Mouse (Mus musculus): Measurements from ENCODE around the gene Insl3.
A peak's percentile ranks its signal among the peaks of the same experiment; 100 is the strongest.
"Not testable (repeated sequence)": the region's sequence is repeated elsewhere in the genome, so short reads cannot be mapped to it uniquely, and the experiment has no call there.

Insl3 gene

DNA sequence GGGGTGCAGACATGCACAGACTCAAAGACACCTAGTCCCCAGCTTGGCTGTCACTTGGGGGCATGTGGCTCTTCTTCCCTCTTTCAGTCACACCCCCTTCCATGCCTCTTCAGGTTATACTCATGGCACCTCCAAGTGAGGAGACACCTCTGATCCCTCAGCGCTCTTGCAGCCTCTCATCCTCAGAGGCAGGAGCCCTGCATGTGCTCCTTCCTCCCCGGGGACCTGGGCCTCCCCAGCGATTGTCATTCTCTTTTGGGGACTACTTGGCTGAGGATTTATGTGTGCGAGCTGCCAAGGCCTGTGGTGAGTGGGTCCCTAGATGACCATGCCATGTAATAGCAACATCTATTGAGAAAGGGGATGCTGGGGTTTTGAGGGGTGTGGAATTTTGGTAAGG is 10.8 kb upstream of the Insl3 start:
- no peak for DNase-seq

- DNase-seq = no peak
These were observed 9.9 kb upstream of the Insl3 start for GRCm38 (mm10) chr8:71679116-71679515.

- DNase-seq = no peak
These were observed 9.4 kb upstream of the Insl3 start for GRCm38 (mm10) chr8:71679550-71680168.

- DNase-seq = peak; percentile 61
These were observed 8.5 kb upstream of the Insl3 start for GRCm38 (mm10) chr8:71680471-71680870.

- no peak for DNase-seq
These were observed 7.6 kb upstream of the Insl3 start for GRCm38 (mm10) chr8:71681369-71681915.

GRCm38 (mm10) chr8:71682832-71683231 is 6.2 kb upstream of the Insl3 start:
- DNase-seq = no peak

GRCm38 (mm10) chr8:71684701-71685100 is 4.3 kb upstream of the Insl3 start:
- no peak for DNase-seq

GRCm38 (mm10) chr8:71685573-71685972 is 3.4 kb upstream of the Insl3 start:
- no peak for DNase-seq

- no peak for DNase-seq
These were observed 2.8 kb upstream of the Insl3 start for GRCm38 (mm10) chr8:71686143-71686734.

GRCm38 (mm10) chr8:71687616-71688015 is 1.4 kb upstream of the Insl3 start:
- no peak for DNase-seq

DNA sequence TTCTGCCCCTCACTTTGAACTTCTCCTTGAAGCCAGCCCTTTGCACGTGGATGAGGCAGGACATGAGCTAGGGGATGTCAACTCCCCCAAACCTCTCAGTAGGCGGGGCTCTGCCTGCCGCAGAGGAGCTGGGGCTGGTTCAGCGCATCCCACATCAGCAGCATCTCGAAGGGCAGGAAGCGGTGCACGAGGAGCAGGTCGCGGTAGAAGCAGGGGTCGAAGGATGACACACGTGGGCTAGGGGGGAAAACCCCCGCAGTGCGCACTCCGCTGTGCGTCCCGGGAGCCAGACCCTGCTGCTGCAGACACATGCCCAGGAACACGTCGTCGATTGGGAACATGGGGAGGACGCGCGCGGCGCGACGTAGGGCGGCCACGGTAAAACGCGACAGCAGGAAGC is 3.5 kb downstream of the Insl3 start:
- no peak for DNase-seq

GRCm38 (mm10) chr8:71693166-71694041 is 4.4 kb downstream of the Insl3 start:
- DNase-seq = no peak

- DNase-seq = not testable (repeated sequence)
These were observed 6.4 kb downstream of the Insl3 start for GRCm38 (mm10) chr8:71695456-71695855.

DNA sequence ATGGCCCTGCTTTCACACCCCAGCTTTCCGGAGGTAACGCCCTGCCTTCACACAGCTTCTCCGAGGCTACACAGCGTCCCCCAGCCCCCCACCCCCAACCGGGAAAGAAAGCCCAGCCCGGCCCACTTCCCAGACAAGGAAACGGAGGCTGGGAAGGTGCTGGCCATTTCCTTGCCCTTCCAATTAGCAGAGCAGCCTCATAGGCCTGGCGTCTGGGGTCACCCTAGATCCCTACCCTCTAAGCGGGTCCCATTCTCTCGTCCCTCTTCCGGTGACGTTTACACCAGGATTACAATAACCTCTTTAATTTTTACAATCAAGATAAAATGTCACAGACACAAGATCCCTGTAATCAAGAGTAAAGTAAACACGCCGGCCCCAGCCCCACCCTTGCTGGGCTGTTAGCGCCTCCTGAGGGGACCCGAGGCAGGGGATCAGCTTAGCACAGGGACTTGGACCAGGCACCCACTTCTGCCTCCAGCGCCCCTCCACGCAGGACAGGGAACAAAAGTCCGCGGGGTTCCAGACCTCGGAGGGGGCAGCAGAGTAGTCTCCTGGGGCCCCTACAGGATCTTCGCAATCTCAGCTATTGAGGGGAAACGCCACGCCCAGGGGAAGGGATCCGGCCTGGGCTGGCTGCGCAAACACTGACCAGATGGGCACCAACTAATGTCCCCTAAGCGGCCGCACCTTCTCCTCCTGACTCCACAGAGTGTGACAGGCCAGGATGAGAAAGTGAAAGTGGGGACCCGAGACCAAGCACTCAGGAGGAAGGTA is 11.7 kb downstream of the Insl3 start:
- no peak for DNase-seq

DNA sequence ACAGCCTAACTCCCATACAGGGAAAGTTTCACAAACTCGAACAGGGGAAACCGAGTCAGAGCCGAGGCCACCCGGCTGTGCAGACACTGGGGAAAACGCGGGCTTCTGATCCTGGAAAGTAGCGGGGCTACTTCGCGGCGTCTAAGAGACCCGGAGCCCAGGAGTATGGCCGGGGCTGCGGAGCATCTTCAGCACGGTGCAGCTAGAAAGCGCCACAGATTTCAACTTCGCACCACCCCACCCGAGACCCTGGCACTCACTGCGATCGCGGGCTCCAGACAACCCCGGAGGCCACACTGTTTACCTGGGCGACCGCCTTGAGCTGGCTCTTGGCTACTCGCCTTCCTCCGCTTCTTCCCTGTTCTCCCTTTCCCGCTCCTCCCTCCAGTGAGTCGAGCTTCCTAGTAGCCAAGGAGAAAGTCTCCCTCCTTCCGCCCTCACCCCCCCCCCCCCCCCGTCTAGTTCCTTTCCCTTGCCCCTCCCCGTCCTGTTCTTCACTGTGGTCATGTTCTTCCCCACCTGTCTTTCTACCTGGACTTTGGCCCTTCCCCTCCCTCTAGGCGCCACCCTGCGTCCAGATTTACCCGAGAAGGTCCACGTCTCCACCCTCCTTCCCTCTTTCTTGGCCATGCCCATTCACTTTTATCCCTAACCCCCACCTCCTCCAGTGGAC is 12.5 kb downstream of the Insl3 start, which contains the start of gene B3gnt3:
TSS of gene B3gnt3 (minus strand) at position 376 of the 673 bp plus-strand sequence.
- DNase-seq = no peak

- DNase-seq = no peak
These were observed 13.0 kb downstream of the Insl3 start for GRCm38 (mm10) chr8:71702087-71702432.

GRCm38 (mm10) chr8:71702923-71703322 is 13.9 kb downstream of the Insl3 start:
- DNase-seq = no peak

GRCm38 (mm10) chr8:71703400-71703799 is 14.4 kb downstream of the Insl3 start:
- DNase-seq = not testable (repeated sequence)

DNA sequence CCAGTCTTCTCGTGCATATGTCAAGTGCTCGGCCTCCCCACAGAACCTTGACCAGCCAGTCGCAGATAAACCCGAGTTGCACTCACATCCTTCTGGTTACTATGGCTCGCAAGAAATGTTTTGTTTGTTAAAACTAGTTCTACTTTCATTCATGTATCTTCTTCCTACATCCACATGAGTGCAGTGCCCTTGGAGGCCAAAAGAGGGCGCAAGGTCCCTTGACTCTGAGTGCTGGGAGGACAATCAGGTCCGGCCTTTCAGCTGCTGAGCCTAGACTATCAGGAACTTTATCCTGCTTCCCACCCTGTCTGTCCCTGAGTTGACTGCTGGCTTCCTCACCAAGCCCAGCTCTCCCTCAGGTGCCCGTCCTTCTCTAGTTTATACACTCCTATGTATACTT is 18.9 kb downstream of the Insl3 start:
- DNase-seq = no peak

DNA sequence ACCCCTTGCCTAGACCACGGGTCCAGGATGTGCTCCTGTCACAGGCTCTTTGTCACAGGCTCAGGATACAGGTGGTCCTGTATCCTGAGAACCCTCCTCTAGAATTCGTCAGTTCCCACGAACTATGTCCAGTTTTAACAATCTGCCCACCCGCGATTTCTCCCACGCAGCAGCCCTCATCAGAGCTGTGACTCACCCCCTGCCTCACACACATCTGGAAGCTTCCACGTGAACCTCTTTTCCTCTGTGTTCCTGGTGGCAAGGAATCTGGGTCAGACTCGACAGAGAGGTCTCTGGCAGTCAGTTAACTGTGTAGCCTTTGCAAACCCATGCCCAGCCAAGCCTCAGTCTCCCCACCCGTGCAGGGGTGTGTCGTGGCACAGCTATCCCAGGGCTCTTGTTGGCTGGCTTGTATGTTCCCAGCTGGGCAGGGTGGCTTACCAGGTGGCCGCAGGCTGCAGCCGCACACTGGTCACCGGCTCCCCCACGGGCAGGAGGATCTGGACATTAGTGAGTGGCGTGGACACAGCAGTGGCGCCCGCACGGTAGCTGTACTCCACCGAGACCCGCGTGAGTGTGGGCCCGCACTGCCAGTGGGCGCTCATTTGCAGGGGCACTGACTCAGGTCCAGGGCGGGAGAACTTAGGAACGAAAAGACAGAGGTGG is 20.3 kb downstream of the Insl3 start:
- DNase-seq = no peak

DNA sequence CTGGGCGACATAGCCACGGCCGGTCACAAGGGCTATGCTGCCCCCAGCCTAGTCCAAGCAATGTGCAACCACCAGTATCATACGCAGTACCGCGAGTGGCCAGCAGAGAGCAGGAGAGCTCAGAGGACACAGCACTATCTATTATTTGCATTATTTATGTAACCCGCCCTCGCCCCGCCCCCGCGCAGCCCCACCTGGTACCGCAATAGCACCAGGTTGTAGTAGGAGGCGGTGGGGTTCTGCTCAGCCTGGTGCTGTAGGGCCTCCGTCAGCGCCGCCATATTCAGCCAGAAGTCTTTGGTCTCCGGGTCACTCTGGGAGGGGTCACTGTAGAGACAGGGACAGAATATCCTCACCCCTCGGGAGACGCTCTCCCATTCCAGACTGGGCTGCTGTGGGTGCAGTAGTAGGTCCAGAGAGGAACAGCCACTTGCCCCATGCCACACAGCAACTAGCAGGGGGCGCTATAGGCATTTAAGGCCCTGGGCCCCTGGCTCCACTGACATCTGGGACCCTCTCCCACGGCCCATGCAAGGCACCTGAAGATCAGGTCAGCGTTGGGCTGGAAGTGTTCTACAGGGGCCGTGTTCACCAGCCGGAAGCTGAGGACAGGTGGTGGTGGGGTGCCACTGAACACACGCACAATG is 20.9 kb downstream of the Insl3 start:
- peak; percentile 75 for DNase-seq
